Mouse (Mus musculus) MEL (cell line): Measurements from ENCODE around the gene St6galnac3. TPM values are rescaled to one million over a fixed set of nuclear protein-coding genes. Genes with fewer than 3 reads are reported as not detected.

Experiments
- DNase-seq: peaks from one replicate; pipeline ENCODE4 v3.0.0; 2011; ENCODE audit warnings: low read depth, low spot score
- H3K27ac ChIP-seq: 2 replicates; pipeline ENCODE4 v1.5.1; 2012; ENCODE audit warnings: low read depth, mild to moderate bottlenecking, control low read depth, low read length, moderate library complexity; ENCODE audit not compliant: control insufficient read depth
- H3K27me3 ChIP-seq, 2 experiments: fragments of 150-350 bp in 1 of 2; sonication (generic) in 1 of 2; 2 replicates each; pipeline ENCODE4 v1.6.1; 2012; ENCODE audit warnings: low read length in 2 of 2, mild to moderate bottlenecking in 2 of 2, improper control_type of control experiment in 1 of 2, moderate library complexity in 1 of 2; ENCODE audit not compliant: insufficient read depth in 2 of 2, control insufficient read depth in 1 of 2
- H3K36me3 ChIP-seq, 2 experiments: 2 replicates each; pipeline ENCODE4 v1.6.1; 2012 to 2014; ENCODE audit warnings: low read length in 2 of 2, improper control_type of control experiment in 1 of 2, inconsistent platforms in 1 of 2, mild to moderate bottlenecking in 1 of 2; ENCODE audit not compliant: insufficient read depth in 2 of 2, control insufficient read depth in 1 of 2
- H3K4me1 ChIP-seq, 2 experiments: fragments of 150-350 bp in 1 of 2; sonication (generic) in 1 of 2; 2 replicates each; pipeline ENCODE4 v1.6.1; 2012; ENCODE audit warnings: low read length in 2 of 2, improper control_type of control experiment in 1 of 2, mild to moderate bottlenecking in 1 of 2; ENCODE audit not compliant: insufficient read depth in 2 of 2, control insufficient read depth in 1 of 2
- H3K4me3 ChIP-seq, 2 experiments: fragments of 150-350 bp in 1 of 2; sonication (generic) in 1 of 2; 2 replicates each; pipeline ENCODE4 v1.5.1; 2012; ENCODE audit warnings: low read depth in 2 of 2, low read length in 2 of 2, mild to moderate bottlenecking in 2 of 2, moderate library complexity in 2 of 2, control low read depth in 1 of 2, improper control_type of control experiment in 1 of 2; ENCODE audit not compliant: control insufficient read depth in 1 of 2, insufficient read depth in 1 of 2
- H3K79me2 ChIP-seq: 2 replicates; pipeline ENCODE4 v1.6.1; 2012; ENCODE audit warnings: mild to moderate bottlenecking, low read length, moderate library complexity; ENCODE audit not compliant: control insufficient read depth, poor library complexity, insufficient read depth
- H3K9ac ChIP-seq: 2 replicates; pipeline ENCODE4 v1.6.1; 2012; ENCODE audit warnings: low read depth, mild to moderate bottlenecking, control low read depth, low read length, moderate library complexity; ENCODE audit not compliant: control insufficient read depth, poor library complexity, severe bottlenecking
- H3K9me3 ChIP-seq: fragments of 150-350 bp; sonication (generic); replicated peaks from 2 replicates; pipeline ENCODE4 v1.6.1; 2012; ENCODE audit warnings: mild to moderate bottlenecking, low read length, improper control_type of control experiment, moderate library complexity; ENCODE audit not compliant: insufficient read depth
- CHD1 ChIP-seq: IDR thresholded peaks from 2 replicates; pipeline ENCODE4 v1.6.1; 2012; ENCODE audit warnings: low read depth, mild to moderate bottlenecking, inconsistent platforms, low read length, improper control_type of control experiment
- CHD2 ChIP-seq: IDR thresholded peaks from 2 replicates; pipeline ENCODE4 v1.6.1; 2011; ENCODE audit warnings: low read length, improper control_type of control experiment
- CTCF ChIP-seq, 3 experiments: IDR thresholded peaks in 2 of 3; conservative IDR thresholded peaks in 1 of 3; 2 replicates each; pipeline ENCODE4 v1.5.1; 2011 to 2012; ENCODE audit warnings: low read length in 3 of 3, low read depth in 2 of 3, mild to moderate bottlenecking in 2 of 3, improper control_type of control experiment in 1 of 3, inconsistent platforms in 1 of 3, mixed read lengths in 1 of 3, moderate library complexity in 1 of 3; ENCODE audit not compliant: control insufficient read depth in 1 of 3, insufficient read depth in 1 of 3, poor library complexity in 1 of 3, severe bottlenecking in 1 of 3
- E2F4 ChIP-seq: IDR thresholded peaks from 2 replicates; pipeline ENCODE4 v1.6.1; 2011; ENCODE audit warnings: low read depth, low read length, improper control_type of control experiment, borderline replicate concordance
- ELF1 ChIP-seq: IDR thresholded peaks from 2 replicates; pipeline ENCODE4 v1.6.1; 2014; ENCODE audit warnings: low read depth, mild to moderate bottlenecking, inconsistent platforms, low read length, improper control_type of control experiment, moderate library complexity
- EP300 ChIP-seq, 2 experiments: IDR thresholded peaks; 2 replicates each; pipeline ENCODE4 v1.6.1; 2011; ENCODE audit warnings: improper control_type of control experiment in 2 of 2, low read length in 2 of 2, low read depth in 1 of 2, mild to moderate bottlenecking in 1 of 2
- ETS1 ChIP-seq: IDR thresholded peaks from 2 replicates; pipeline ENCODE4 v1.6.1; 2012; ENCODE audit warnings: low read depth, mild to moderate bottlenecking, inconsistent platforms, low read length, improper control_type of control experiment, moderate library complexity
- GABPA ChIP-seq: IDR thresholded peaks from 2 replicates; pipeline ENCODE4 v1.6.1; 2012; ENCODE audit warnings: low read depth, mild to moderate bottlenecking, inconsistent platforms, low read length, improper control_type of control experiment, moderate library complexity
- GATA1 ChIP-seq: IDR thresholded peaks from 2 replicates; pipeline ENCODE4 v1.6.1; 2011; ENCODE audit warnings: low read depth, low read length, improper control_type of control experiment
- KAT2A ChIP-seq: conservative IDR thresholded peaks from 2 replicates; pipeline ENCODE4 v1.6.1; 2012; ENCODE audit warnings: low read depth, low read length, improper control_type of control experiment, inconsistent platforms
- MAFK ChIP-seq: IDR thresholded peaks from 2 replicates; pipeline ENCODE4 v1.6.1; 2011; ENCODE audit warnings: low read depth, mild to moderate bottlenecking, low read length, improper control_type of control experiment, borderline replicate concordance
- MAZ ChIP-seq: IDR thresholded peaks from 2 replicates; pipeline ENCODE4 v1.6.1; 2012; ENCODE audit warnings: low read depth, mild to moderate bottlenecking, inconsistent platforms, low read length, improper control_type of control experiment
- MEF2A ChIP-seq: IDR thresholded peaks from 2 replicates; pipeline ENCODE4 v1.6.1; 2014; ENCODE audit warnings: low read depth, mild to moderate bottlenecking, inconsistent platforms, low read length, improper control_type of control experiment; ENCODE audit not compliant: poor library complexity, insufficient replicate concordance, severe bottlenecking; ENCODE audit errors: extremely low read depth
- MXI1 ChIP-seq: IDR thresholded peaks from 2 replicates; pipeline ENCODE4 v1.6.1; 2011; ENCODE audit warnings: mild to moderate bottlenecking, low read depth, low read length, improper control_type of control experiment
- MYB ChIP-seq: IDR thresholded peaks from 2 replicates; pipeline ENCODE4 v1.6.1; 2011; ENCODE audit warnings: mild to moderate bottlenecking, low read depth, low read length, improper control_type of control experiment
- MYC ChIP-seq: IDR thresholded peaks from 2 replicates; pipeline ENCODE4 v1.6.1; 2011; ENCODE audit warnings: low read depth, mild to moderate bottlenecking, low read length, improper control_type of control experiment, moderate library complexity
- NELFE ChIP-seq: IDR thresholded peaks from 2 replicates; pipeline ENCODE4 v1.6.1; 2011; ENCODE audit warnings: low read depth, low read length, improper control_type of control experiment
- POLR2A ChIP-seq, 2 experiments: IDR thresholded peaks; 2 replicates each; pipeline ENCODE4 v1.6.1; 2011 to 2012; ENCODE audit warnings: low read length in 2 of 2, mild to moderate bottlenecking in 2 of 2, control low read depth in 1 of 2, improper control_type of control experiment in 1 of 2, low read depth in 1 of 2, moderate library complexity in 1 of 2; ENCODE audit not compliant: control insufficient read depth in 1 of 2, insufficient read depth in 1 of 2, poor library complexity in 1 of 2
- POLR2AphosphoS2 ChIP-seq: IDR thresholded peaks from 2 replicates; pipeline ENCODE4 v1.6.1; 2011; ENCODE audit warnings: low read length, improper control_type of control experiment
- POLR2AphosphoS5 ChIP-seq: IDR thresholded peaks from 2 replicates; pipeline ENCODE4 v1.6.1; 2012; ENCODE audit warnings: low read depth, borderline replicate concordance, mild to moderate bottlenecking, inconsistent platforms, low read length, moderate library complexity, mixed read lengths
- RAD21 ChIP-seq: IDR thresholded peaks from 2 replicates; pipeline ENCODE4 v1.6.1; 2011; ENCODE audit warnings: mild to moderate bottlenecking, low read depth, low read length, improper control_type of control experiment
- SIN3A ChIP-seq: IDR thresholded peaks from 2 replicates; pipeline ENCODE4 v1.6.1; 2012; ENCODE audit warnings: low read length, improper control_type of control experiment, inconsistent platforms
- TBP ChIP-seq: IDR thresholded peaks from 2 replicates; pipeline ENCODE4 v1.8.0; 2011; ENCODE audit warnings: low read depth, low read length, improper control_type of control experiment
- UBTF ChIP-seq: IDR thresholded peaks from 2 replicates; pipeline ENCODE4 v1.6.1; 2012; ENCODE audit warnings: low read depth, mild to moderate bottlenecking, inconsistent platforms, low read length, improper control_type of control experiment, moderate library complexity, borderline replicate concordance; ENCODE audit not compliant: insufficient read depth
- USF2 ChIP-seq, 2 experiments: IDR thresholded peaks; 2 replicates each; pipeline ENCODE4 v1.6.1; 2011 to 2012; ENCODE audit warnings: improper control_type of control experiment in 2 of 2, low read length in 2 of 2, borderline replicate concordance in 1 of 2, inconsistent platforms in 1 of 2, low read depth in 1 of 2, mild to moderate bottlenecking in 1 of 2; ENCODE audit not compliant: insufficient read depth in 1 of 2
- ZKSCAN1 ChIP-seq: IDR thresholded peaks from 2 replicates; pipeline ENCODE4 v1.6.1; 2012; ENCODE audit warnings: low read depth, mild to moderate bottlenecking, inconsistent platforms, low read length, improper control_type of control experiment, moderate library complexity
- polyA plus RNA-seq, 2 experiments: library from polyadenylated mRNA; stranded (reverse) in 1 of 2; unstranded in 1 of 2; fragments of >175 nt in 1 of 2; fragments of >200 nt in 1 of 2; gene quantifications; 2 replicates each; pipeline versions ENCODE4 v1.2.1 to v1.2.4; 2012; ENCODE audit warnings: low replicate concordance in 2 of 2, low read depth in 1 of 2; ENCODE audit not compliant: insufficient read length in 2 of 2, insufficient read depth in 1 of 2, missing spikeins in 1 of 2
- total RNA-seq: library from RNA; depleted of rRNA; stranded (reverse); fragments of 300-350 nt; gene quantifications from 2 replicates; pipeline ENCODE4 v1.2.3, GENCODE M21; 2012

The St6galnac3 gene
- total and polyA plus RNA-seq, 3 experiments = 7.8 to 11.4 TPM; not detected in 1

- Histone ChIP-seq H3K36me3 (peaks cover 0 to 16% of the 10 kb centered on the region in 2 experiments; a peak in 2 of 4 replicates), H3K79me2 (no peaks in the 10 kb centered on the region), H3K27ac (no peak overlapping the region), H3K4me1 (peaks cover 14 to 19% of the 10 kb centered on the region in 2 experiments), H3K9me3 (no peaks in the 10 kb centered on the region), H3K9ac (no peak overlapping the region), H3K4me3 (no peak overlapping the region), H3K27me3 (no peaks in the 10 kb centered on the region)
- no peak for DNase-seq
- no peak for TF ChIP-seq KAT2A
- TF ChIP-seq RAD21 = no peak
- TF ChIP-seq MEF2A = no peak
- no peak for TF ChIP-seq MAZ
Observed at GRCm38 (mm10) chr3:153748293-153748692, 23.3 kb upstream of the St6galnac3 start.

GRCm38 (mm10) chr3:153745099-153745498, 20.1 kb upstream of the St6galnac3 start:
- no peaks in the 10 kb centered on the region for H3K9me3 ChIP-seq
- TF ChIP-seq TBP (no peak), MYB (no peak), GABPA (no peak), CHD2 (no peak), E2F4 (no peak), MXI1 (no peak), NELFE (0 out of 2 replicates have a peak, but pooled peaks have one; percentile 18), USF2 (IDR thresholded peaks at IDR 0.05; ENCODE audit: borderline replicate concordance in 1 of 2, insufficient read depth in 1 of 2, low read depth in 1 of 2, low read length in 2 of 2) (no peak), ELF1 (no peak), POLR2A (IDR thresholded peaks at IDR 0.05; ENCODE audit: control insufficient read depth in 1 of 2, insufficient read depth in 1 of 2, low read depth in 1 of 2, low read length in 2 of 2, poor library complexity in 1 of 2) (no peak), MYC (no peak), MEF2A (no peak), CHD1 (no peak), CTCF (IDR thresholded peaks at IDR 0.05 in 2 of 3, conservative IDR thresholded peaks at IDR 0.05 in 1 of 3; ENCODE audit: control insufficient read depth in 1 of 3, insufficient read depth in 1 of 3, low read depth in 2 of 3, low read length in 3 of 3, poor library complexity in 1 of 3, severe bottlenecking in 1 of 3) (no peak), UBTF (no peak), ETS1 (no peak), SIN3A (0 out of 2 replicates have a peak, but pooled peaks have one; percentile 27), KAT2A (no peak), POLR2AphosphoS5 (no peak), GATA1 (no peak), EP300 (IDR thresholded peaks at IDR 0.05; ENCODE audit: low read depth in 1 of 2, low read length in 2 of 2) (peak in 1 of 2 experiments; percentile 37; a peak in 1 of 4 replicates), POLR2AphosphoS2 (no peak), MAFK (no peak), ZKSCAN1 (no peak), RAD21 (no peak)
- peak overlapping the region; percentile 55 for H3K27ac ChIP-seq
- H3K36me3 ChIP-seq = peaks cover 0 to 15% of the 10 kb centered on the region in 2 experiments; a peak in 2 of 4 replicates
- H3K4me3 ChIP-seq = no peak overlapping the region
- no peaks in the 10 kb centered on the region for H3K79me2 ChIP-seq
- H3K27me3 ChIP-seq = no peaks in the 10 kb centered on the region
- H3K4me1 ChIP-seq = peaks cover 14 to 16% of the 10 kb centered on the region in 2 experiments
- H3K9ac ChIP-seq = peak overlapping the region; percentile 6; the same call in 1 of the 2 replicates
- peak; percentile 57 for DNase-seq
